Mouse (Mus musculus) kidney, postnatal 14 days (tissue): ENCODE measurements around the gene Celf2.

Experiments used
- DNase-seq: peaks from one replicate; pipeline ENCODE4 v3.0.0; 2022; ENCODE audit warnings: mixed read lengths

Gene Celf2

DNA sequence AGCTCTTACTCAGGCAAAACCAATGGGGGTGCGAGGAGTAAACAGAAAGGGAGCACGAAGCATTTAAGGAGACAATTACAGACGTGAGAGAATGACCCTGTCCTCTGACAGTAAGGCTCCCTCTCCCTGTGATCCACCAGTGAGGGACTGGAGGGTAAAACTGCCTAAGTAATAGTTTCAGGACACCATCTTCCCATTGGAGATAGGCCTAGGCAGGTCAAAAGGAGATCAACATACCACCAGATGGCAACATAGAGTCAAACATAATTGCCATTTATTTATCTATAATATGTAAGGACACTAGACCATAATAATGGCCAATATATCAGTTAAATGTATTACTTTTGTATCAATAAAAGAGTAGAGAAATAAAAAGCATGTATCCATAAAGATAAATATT, 660.0 kb downstream of the Celf2 start:
- DNase-seq: no peak

- DNase-seq: no peak
Observed at GRCm38 (mm10) chr2:6830021-6830420, 679.3 kb downstream of the Celf2 start.

- peak; percentile 8 for DNase-seq
Observed at GRCm38 (mm10) chr2:6827583-6827982, 681.8 kb downstream of the Celf2 start.

- no peak for DNase-seq
Observed at GRCm38 (mm10) chr2:6823021-6823420, 686.3 kb downstream of the Celf2 start.

DNA sequence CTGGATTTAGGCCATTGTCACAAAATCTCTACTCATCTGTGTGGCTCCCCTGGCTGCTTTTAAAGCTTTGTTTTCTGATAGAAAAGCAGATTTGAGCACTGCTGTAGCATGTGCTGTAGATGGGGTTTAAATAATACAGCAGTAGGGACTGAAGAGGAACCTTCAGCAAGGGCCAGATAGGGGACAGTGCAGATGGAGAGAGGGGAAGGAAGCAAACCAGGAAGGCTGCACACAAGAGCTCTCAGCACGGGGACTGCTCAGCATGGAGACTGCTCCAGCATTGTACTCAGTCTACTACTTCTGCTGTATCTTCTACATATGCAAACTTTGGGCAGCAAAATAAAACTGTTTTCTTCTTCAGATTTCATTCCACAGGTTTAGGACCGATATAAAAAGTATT, 687.8 kb downstream of the Celf2 start:
- no peak for DNase-seq

- no peak for DNase-seq
Observed at GRCm38 (mm10) chr2:6815281-6815680, 694.1 kb downstream of the Celf2 start.

- no peak for DNase-seq
Observed at GRCm38 (mm10) chr2:6808736-6809135, 700.6 kb downstream of the Celf2 start.

GRCm38 (mm10) chr2:6796754-6797153, 712.6 kb downstream of the Celf2 start:
- no peak for DNase-seq

DNA sequence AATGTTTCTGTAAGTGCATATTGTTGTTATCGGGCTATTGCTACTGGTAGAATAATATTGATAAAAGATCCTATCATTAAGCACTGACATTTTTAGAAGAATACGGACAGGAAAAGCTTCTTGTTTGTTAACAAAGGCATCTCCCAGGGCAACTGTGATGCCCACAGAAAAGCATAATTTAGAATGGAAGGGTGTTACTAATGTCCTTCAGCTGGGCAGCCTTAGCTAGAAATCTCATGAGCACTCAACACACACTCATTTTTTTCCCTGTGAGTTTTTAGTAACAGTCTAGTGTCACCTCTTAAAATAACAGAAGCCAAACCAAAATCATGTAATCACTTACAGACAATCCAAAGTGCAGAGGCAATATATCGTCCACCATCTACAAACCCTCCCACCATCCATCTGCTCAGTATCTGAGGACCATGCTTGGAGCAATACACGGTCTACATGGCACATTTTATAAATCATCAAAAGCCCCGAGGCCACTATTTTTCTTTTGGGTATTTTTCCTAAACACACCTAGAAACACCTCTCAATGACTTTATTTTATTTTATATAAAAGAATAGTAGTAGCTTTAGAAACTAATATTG, 713.3 kb downstream of the Celf2 start:
- DNase-seq: no peak

- no peak for DNase-seq
Observed at GRCm38 (mm10) chr2:6794858-6795257, 714.5 kb downstream of the Celf2 start.

- DNase-seq: no peak
Observed at GRCm38 (mm10) chr2:6790876-6791275, 718.5 kb downstream of the Celf2 start.

- DNase-seq: no peak
Observed at GRCm38 (mm10) chr2:6786494-6787144, 722.7 kb downstream of the Celf2 start.

DNA sequence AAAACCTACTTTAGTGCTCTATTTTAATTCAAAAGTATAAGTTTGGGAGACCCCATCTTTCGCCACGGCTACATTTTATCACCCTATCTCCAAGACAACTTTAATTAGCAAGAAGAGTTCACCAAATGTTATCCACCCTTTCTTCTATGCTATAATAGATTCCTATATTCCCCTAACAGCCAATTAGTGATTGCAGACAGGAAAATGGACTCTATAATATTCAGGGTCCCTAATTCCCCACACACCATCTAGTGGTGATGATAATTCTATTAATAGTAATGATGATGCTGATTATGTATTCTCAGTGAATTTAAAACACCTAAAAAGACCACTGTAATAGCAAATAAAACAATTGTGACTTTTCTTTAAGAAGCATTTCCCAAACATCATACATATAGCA, 739.1 kb downstream of the Celf2 start:
- DNase-seq: no peak

DNA sequence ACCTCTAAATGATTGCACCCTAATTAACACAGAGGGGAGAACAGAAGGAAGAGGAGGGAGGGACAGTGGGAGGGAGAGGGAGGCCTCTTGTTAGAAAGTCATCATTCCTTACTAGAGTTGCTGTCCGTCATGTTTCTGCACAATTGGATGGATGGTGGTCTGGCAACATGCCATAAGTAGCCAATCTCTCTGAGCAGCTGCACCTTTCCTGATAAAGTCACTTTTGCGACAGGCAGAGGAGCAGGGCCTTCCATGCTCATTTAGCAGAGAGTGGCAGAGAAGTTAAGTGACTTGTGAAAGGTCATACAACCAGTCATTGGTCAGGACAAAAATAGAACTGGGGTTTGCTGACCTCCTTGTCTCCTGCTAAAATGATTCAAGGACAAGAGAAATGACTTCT, 747.0 kb downstream of the Celf2 start:
- peak; percentile 6 for DNase-seq

- no peak for DNase-seq
Observed at GRCm38 (mm10) chr2:6743173-6743572, 766.2 kb downstream of the Celf2 start.

DNA sequence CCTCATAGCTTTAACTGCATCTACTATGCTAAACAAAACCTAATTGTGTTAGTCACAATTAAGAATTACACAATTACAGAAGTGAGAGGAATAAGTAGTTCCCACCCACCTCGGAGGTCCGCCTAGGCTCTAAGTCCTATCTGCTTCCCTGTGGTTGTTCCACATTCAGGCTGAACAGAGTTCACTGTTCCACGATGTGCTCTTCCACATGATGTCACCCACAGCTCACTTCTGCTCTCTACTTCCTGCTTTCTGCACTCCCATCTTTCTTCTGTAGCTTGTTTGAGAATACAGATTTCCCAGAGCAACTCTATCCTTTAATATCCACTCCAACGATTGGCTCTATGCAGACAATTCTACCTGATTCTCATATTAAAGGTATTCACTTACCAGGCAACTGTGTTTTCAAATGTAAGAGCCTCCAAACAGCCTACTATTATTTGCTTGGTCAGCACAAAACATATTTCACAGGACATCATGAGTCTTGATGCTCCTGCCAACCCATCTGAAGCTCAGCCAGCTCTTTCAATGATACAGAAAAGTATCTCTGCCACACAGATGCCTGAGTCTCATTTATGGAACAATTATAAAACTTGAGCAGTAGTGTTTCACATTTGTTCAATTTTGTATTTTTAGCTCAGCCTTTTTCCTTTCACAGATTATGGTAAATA, 769.2 kb downstream of the Celf2 start:
- peak; percentile 4 for DNase-seq

DNA sequence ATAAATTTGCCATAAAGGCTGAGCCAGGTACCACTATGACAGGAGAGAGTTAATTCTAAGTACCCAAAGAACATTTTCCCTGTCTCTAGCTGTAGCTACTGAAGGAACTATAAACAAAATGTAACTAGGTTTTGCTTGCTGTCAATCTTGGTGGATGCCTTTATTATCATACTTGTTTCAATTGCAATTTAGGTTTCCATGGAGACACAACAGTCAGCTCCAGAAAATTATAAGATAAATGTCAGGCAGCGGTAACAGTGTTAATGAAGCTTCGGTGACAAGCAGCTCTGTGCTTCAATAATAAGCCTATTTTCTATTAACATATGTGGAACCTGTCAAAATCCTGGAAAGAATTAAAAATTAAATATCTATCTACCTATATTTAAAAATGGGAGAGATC, 777.3 kb downstream of the Celf2 start:
- no peak for DNase-seq

- DNase-seq: no peak
Observed at GRCm38 (mm10) chr2:6730860-6731259, 778.5 kb downstream of the Celf2 start.

- DNase-seq: no peak
Observed at GRCm38 (mm10) chr2:6729984-6730383, 779.4 kb downstream of the Celf2 start.

GRCm38 (mm10) chr2:6728840-6729252, 780.5 kb downstream of the Celf2 start:
- DNase-seq: no peak

DNA sequence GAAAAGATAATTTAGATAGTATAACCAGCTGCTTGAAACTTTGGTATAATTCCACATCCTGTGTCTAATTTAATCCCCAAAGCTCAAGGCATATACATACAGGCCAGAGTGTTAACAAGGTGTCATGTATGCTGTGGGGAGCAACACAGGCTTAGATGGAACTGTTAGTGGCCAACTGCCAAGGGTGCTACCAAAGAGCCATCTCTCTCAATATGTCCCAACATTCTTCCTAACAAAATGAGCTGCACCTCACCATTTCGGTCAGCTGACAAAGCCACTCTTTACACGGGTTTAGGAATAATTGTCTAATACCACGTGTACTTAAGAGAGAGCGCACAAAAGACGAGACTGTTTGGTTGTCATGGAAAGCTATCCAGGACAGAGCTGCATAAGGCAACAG, 782.0 kb downstream of the Celf2 start:
- no peak for DNase-seq

- DNase-seq: peak; percentile 27
Observed at GRCm38 (mm10) chr2:6726071-6726470, 783.3 kb downstream of the Celf2 start.

GRCm38 (mm10) chr2:6723602-6724001, 785.8 kb downstream of the Celf2 start:
- no peak for DNase-seq
